Mouse (Mus musculus) MEL (cell line): ENCODE measurements around the gene Aqr.

ENCODE experiments used
- CTCF ChIP-seq, 3 experiments: IDR thresholded peaks in 2 of 3; conservative IDR thresholded peaks in 1 of 3; 2 replicates each; pipeline ENCODE4 v1.5.1; 2011 to 2012; ENCODE audit warnings: low read length in 3 of 3, low read depth in 2 of 3, mild to moderate bottlenecking in 2 of 3, improper control_type of control experiment in 1 of 3, inconsistent platforms in 1 of 3, mixed read lengths in 1 of 3, moderate library complexity in 1 of 3; ENCODE audit not compliant: control insufficient read depth in 1 of 3, insufficient read depth in 1 of 3, poor library complexity in 1 of 3, severe bottlenecking in 1 of 3
- KAT2A ChIP-seq: conservative IDR thresholded peaks from 2 replicates; pipeline ENCODE4 v1.6.1; 2012; ENCODE audit warnings: low read depth, low read length, improper control_type of control experiment, inconsistent platforms
- POLR2AphosphoS5 ChIP-seq: IDR thresholded peaks from 2 replicates; pipeline ENCODE4 v1.6.1; 2012; ENCODE audit warnings: low read depth, borderline replicate concordance, mild to moderate bottlenecking, inconsistent platforms, low read length, moderate library complexity, mixed read lengths
- ZNF384 ChIP-seq: IDR thresholded peaks from 2 replicates; pipeline ENCODE4 v1.6.1; 2012; ENCODE audit warnings: low read depth, mild to moderate bottlenecking, inconsistent platforms, low read length, improper control_type of control experiment

- TF ChIP-seq CTCF (IDR thresholded peaks at IDR 0.05 in 2 of 3, conservative IDR thresholded peaks at IDR 0.05 in 1 of 3; ENCODE audit: control insufficient read depth in 1 of 3, insufficient read depth in 1 of 3, low read depth in 2 of 3, low read length in 3 of 3, poor library complexity in 1 of 3, severe bottlenecking in 1 of 3) (no peak), KAT2A (no peak), ZNF384 (no peak), POLR2AphosphoS5 (no peak)
Measured at GRCm38 (mm10) chr2:114064004-114064403, 122.8 kb downstream of the Aqr start.
